Mouse (Mus musculus): ENCODE data around the gene Dnal1.

DNA sequence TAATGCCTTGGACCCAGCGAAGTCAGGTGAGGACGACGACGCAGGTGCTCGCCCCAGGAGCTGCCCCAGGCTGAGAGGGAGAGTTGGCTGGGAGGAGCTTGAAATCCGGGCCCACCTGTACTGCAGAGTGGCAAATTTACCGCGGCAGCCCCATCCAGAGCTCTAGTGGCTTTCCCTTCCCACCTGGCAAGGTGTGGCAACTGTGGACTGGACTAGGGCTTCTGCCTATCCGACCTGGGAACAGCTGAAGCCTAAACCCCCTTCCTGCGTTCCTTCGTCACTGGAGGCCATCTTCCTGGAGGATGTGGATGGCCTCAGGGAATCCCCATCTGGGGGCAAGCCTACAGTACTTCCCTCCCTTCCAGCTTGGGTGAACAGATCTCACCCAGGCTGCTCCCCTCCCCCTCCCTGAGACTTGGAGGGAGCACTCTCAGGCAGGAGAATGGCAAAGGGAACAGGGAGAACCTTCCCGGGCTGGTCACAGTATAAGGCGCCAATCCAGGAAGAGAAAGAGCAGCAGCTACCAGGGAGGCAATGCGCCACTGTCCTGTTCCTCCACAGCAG is 74.8 kb downstream of the Dnal1 start:
- no peak for TF ChIP-seq GATA1 (IDR thresholded peaks at IDR 0.05; ENCODE audit: low read length)
- no peak for TF ChIP-seq TAL1 (IDR thresholded peaks at IDR 0.05; ENCODE audit: low read length)

All from erythroblast, embryonic 14.5 days (primary cell).